Mouse (Mus musculus) liver, embryonic 13.5 days (tissue): Measurements from ENCODE around the gene 4931409K22Rik. TPM values are rescaled to one million over a fixed set of nuclear protein-coding genes. Genes with fewer than 3 reads are reported as not detected.

Experiments used
- ATAC-seq: fragments of 200-750 bp; cut with Nextera tagmentation; 2 replicates; pipeline ENCODE4 v1.8.0; 2017; ENCODE audit warnings: low read depth, mild to moderate bottlenecking, moderate number of reproducible peaks, moderate library complexity
- DNase-seq: peaks from one replicate; pipeline ENCODE4 v3.0.0; 2022
- H3K27ac ChIP-seq: fragments of 300-500 bp; sonication (generic); 2 replicates; pipeline ENCODE4 v1.5.1; 2015; ENCODE audit warnings: moderate library complexity, mild to moderate bottlenecking, inconsistent platforms
- H3K27me3 ChIP-seq: fragments of 300-500 bp; sonication (generic); 2 replicates; pipeline ENCODE4 v1.6.1; 2015; ENCODE audit warnings: mild to moderate bottlenecking, inconsistent platforms
- H3K36me3 ChIP-seq: fragments of 300-500 bp; sonication (generic); 2 replicates; pipeline ENCODE4 v1.6.1; 2015; ENCODE audit warnings: mild to moderate bottlenecking, inconsistent platforms
- H3K4me1 ChIP-seq: fragments of 300-500 bp; sonication (generic); replicated peaks from 2 replicates; pipeline ENCODE4 v1.6.1; 2015; ENCODE audit warnings: inconsistent platforms
- H3K4me2 ChIP-seq: fragments of 300-500 bp; sonication (generic); 2 replicates; pipeline ENCODE4 v1.6.1; 2015; ENCODE audit warnings: inconsistent platforms, mild to moderate bottlenecking, moderate library complexity
- H3K4me3 ChIP-seq: fragments of 300-500 bp; sonication (generic); replicated peaks from 2 replicates; pipeline ENCODE4 v1.5.1; 2015; ENCODE audit warnings: mild to moderate bottlenecking, inconsistent platforms
- H3K9ac ChIP-seq: fragments of 300-500 bp; sonication (generic); 2 replicates; pipeline ENCODE4 v1.6.1; 2015; ENCODE audit warnings: mild to moderate bottlenecking, inconsistent platforms
- H3K9me3 ChIP-seq: fragments of 300-500 bp; sonication (generic); replicated peaks from 2 replicates; pipeline ENCODE4 v1.6.1; 2016; ENCODE audit warnings: inconsistent platforms
- WGBS: fragments of 180-500 bp; shearing (Covaris S2); methylation state at CpG from one replicate; pipeline ENCODE4 v1.1.7; 2015; ENCODE audit not compliant: insufficient replicate concordance; 5-methylcytosine and 5-hydroxymethylcytosine counted together
- polyA plus RNA-seq: library from polyadenylated mRNA; unstranded; fragments of >200 nt; fragmentation: Nextera tagmentation; extraction: Ambion mirVana; gene quantifications from 2 replicates; pipeline ENCODE4 v1.2.1, GENCODE M21; 2015

Gene 4931409K22Rik
- polyA plus RNA-seq, 1 experiment from 2014 or later, result not detected

DNA sequence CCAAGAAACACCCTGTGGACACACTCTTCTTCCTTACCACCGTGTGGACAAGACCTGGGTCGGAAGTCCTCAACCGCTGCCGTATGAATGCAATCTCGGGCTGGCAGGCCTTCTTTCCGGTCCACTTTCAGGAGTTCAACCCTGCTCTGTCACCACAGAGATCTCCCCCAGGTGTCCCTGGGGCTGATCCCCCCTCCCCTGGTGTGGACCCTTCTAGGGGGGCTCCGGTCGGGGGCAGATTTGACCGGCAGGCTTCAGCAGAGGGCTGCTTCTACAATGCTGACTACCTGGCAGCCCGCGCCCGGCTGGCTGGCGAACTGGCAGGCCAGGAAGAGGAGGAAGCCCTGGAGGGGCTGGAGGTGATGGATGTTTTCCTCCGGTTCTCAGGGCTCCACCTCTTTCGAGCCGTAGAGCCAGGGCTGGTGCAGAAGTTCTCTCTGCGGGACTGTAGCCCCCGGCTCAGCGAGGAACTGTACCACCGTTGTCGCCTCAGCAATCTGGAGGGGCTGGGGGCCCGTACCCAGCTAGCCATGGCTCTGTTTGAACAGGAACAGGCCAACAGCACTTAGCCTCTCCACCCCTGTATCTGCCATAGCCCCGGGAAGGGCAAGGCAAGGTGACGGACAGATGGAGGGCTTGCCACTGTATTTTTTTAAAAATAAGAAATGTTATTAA lies 35.3 kb upstream of the 4931409K22Rik start:
- DNase-seq (no peak), ATAC-seq (no peak)
- Histone ChIP-seq H3K36me3 (peaks cover 28% of the 10 kb centered on the region), H3K4me1 (peaks cover 48% of the 10 kb centered on the region), H3K9me3 (no peaks in the 10 kb centered on the region), H3K4me2 (peak overlapping the region; percentile 58), H3K27me3 (peaks cover 48% of the 10 kb centered on the region), H3K9ac (peak overlapping the region; percentile 45; the same call in 1 of the 2 replicates), H3K4me3 (peak overlapping the region; percentile 34), H3K27ac (peak overlapping the region; percentile 50; the same call in 1 of the 2 replicates)
- WGBS, result 25% methylated on average over 24 of the region's 24 CpGs

DNA sequence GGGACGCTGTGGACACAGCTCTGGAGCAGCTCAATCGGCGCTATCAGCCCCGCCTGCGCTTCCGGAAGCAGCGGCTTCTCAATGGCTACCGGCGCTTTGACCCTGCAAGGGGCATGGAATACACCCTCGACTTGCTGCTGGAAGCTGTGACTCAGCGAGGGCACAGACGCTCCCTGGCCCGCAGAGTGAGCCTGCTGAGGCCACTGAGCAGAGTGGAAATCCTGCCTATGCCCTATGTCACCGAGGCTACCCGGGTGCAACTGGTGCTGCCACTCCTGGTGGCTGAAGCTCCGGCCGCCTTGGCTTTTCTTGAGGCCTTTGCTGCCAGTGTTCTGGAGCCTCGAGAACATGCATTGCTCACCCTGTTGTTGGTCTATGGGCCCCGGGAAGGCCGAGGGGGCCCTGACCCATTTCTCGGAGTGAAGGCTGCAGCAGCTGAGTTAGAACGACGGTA lies 34.7 kb upstream of the 4931409K22Rik start:
- DNase-seq, result no peak
- 0 out of 2 replicates have a peak, but pooled peaks have one; percentile 4 for ATAC-seq
- H3K27ac ChIP-seq, result peak overlapping the region; percentile 50
- H3K4me2 ChIP-seq, result peak overlapping the region; percentile 58
- H3K36me3 ChIP-seq, result peaks cover 28% of the 10 kb centered on the region
- no peaks in the 10 kb centered on the region for H3K9me3 ChIP-seq
- H3K27me3 ChIP-seq, result peaks cover 42% of the 10 kb centered on the region
- WGBS, result 9% methylated on average over 23 of the region's 23 CpGs
- H3K4me3 ChIP-seq, result peak overlapping the region; percentile 34
- H3K4me1 ChIP-seq, result peaks cover 49% of the 10 kb centered on the region
- peak overlapping the region; percentile 45 for H3K9ac ChIP-seq

DNA sequence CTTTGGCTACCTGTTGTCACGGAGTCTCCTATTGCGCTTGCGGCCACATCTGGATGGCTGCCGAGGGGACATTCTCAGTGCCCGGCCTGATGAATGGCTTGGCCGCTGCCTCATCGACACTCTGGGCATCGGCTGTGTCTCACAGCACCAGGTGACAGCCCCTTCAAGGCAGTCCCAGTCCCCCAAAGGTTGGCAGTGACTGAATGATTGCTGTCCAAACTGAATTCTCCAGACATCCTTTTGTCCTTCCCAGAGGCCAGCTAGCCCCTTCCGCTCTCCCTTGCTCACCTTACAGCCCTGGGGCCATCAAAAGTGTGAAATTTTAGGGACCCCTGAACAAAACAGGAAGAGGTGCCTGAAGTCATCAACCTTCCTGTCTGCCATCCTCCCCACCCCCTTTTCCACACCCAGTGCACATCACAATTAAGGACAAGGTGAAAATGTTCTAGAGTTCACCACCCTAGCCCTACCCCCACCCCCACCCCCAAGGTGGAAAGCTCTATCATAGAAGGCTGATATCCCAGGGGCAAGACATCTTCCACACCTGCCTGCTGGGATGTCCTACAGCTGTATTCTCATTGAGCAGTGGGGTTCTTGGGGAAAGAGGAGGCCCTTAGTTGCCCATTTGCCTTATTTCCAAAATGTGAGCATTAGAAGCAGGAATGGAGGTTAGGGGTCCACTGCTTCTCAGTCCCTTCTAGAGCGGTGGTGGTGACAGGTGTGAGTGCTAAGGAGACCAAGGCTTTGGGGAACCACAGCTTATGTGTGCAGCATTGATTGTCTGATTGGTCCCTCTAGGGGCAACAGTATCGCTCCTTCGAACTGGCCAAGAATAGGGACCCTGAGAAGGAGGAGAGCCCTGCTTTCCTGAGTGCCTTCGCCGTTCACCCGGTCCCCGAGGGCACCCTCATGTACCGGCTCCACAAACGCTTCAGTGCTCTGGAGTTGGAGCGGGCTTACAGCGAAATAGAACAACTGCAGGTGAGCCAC lies 33.2 kb upstream of the 4931409K22Rik start:
- no peak overlapping the region for H3K4me2 ChIP-seq
- H3K9me3 ChIP-seq, result no peaks in the 10 kb centered on the region
- H3K9ac ChIP-seq, result no peak overlapping the region
- H3K27ac ChIP-seq, result no peak overlapping the region
- peaks cover 28% of the 10 kb centered on the region for H3K36me3 ChIP-seq
- peaks cover 34% of the 10 kb centered on the region for H3K27me3 ChIP-seq
- H3K4me1 ChIP-seq, result peaks cover 55% of the 10 kb centered on the region
- no peak overlapping the region for H3K4me3 ChIP-seq
- no peak for ATAC-seq
- 91% methylated on average over 20 of the region's 20 CpGs for WGBS
- DNase-seq, result no peak

DNA sequence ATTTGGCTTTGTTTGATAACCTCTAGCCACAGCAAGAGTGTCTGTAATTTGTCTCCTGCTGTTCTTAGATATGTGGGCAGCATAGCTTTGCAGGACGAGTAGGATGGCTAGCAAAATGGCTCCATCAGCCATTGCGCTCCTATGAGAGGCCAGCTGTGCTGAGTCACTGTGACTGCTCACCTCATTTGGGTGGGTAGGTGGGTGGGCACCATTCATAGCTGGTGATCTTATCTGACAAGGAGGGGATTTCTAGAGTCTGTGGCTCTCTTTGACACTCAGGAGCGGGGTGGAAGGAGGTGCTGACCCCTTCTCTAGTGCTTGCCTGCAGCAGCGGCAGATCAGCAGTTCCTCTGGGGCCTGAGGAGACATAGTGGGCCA lies 30.6 kb upstream of the 4931409K22Rik start:
- Histone ChIP-seq H3K27me3 (peaks cover 13% of the 10 kb centered on the region), H3K4me1 (peaks cover 49% of the 10 kb centered on the region), H3K36me3 (peaks cover 28% of the 10 kb centered on the region), H3K4me3 (peak overlapping the region; percentile 93), H3K9me3 (no peaks in the 10 kb centered on the region), H3K9ac (peak overlapping the region; percentile 87), H3K27ac (peak overlapping the region; percentile 79), H3K4me2 (peak overlapping the region; percentile 83)
- 9% methylated on average over 4 of the region's 4 CpGs for WGBS
- no peak for DNase-seq
- ATAC-seq, result peak; percentile 60

DNA sequence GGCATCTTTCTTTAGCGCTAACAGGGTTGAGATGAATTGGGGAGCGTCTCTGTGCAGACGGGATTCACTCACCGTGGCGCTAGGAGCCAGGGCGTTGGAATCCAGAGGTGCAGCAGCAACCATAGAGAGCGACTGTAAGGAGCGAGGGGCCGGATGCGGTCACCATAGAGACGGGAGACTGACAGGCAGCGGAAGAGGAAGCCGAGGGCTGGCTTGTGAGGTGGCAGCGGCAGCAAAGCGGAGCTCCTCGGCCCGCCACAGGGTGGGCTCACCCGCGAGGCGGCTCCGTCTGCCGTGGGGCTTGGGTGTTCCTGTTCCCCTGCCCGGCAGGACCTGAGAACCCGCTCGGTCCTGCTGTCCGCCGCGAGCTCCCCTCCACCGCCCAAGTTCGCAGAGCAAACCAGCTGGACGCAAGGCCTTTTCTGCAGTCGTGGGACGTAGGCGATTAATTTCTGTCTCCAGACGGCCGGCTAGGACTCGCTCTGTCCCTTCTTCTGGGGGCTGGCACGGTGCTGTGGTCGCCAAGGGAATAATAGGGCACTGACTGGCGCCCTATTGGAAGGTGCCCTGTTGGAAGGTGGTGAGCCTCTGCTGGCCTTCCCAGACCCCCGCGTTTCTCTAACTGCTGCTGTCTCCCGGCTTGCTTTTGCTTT lies 30.1 kb upstream of the 4931409K22Rik start, which contains the start of gene Chpf2:
Chpf2 (plus strand) TSS at position 195 of the 653 bp plus-strand sequence.
- peak; percentile 87 for ATAC-seq
- Histone ChIP-seq H3K4me3 (peak within 1 kb of the TSS; percentile 93), H3K4me1 (peaks cover 43% of the 10 kb centered on the region), H3K9ac (peak within 1 kb of the TSS; percentile 87), H3K36me3 (peaks cover 28% of the 10 kb centered on the region), H3K4me2 (peak within 1 kb of the TSS; percentile 83), H3K9me3 (no peaks in the 10 kb centered on the region), H3K27ac (peak within 1 kb of the TSS; percentile 79), H3K27me3 (peaks cover 8% of the 10 kb centered on the region)
- under 1% methylated on average over 43 of the region's 43 CpGs for WGBS
- peak; percentile 68 for DNase-seq

DNA sequence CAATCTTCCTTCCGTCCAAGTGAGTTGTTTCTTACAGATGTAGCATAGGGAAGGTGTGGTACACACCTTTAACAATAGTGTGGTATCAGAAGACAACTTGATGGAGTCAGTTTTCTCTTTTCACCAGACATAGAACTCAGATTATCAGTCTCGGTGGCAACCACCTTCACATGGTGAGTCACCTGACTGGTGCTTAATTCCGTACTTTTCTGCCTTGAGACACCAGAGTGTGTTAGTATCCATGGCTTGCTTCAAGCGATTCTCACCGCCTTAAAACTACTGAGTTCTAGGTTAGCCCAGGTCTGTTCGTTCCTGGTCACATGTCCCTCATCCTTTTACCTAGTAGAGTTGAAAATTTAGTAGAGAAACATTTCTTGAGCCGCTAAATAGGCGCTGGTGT lies 29.5 kb upstream of the 4931409K22Rik start:
- no peak for DNase-seq
- H3K9ac ChIP-seq, result peak overlapping the region; percentile 87
- 14% methylated on average over 8 of the region's 8 CpGs for WGBS
- no peaks in the 10 kb centered on the region for H3K9me3 ChIP-seq
- peak overlapping the region; percentile 83 for H3K4me2 ChIP-seq
- ATAC-seq, result peak; percentile 7; the same call in 1 of the 2 replicates
- peaks cover 2% of the 10 kb centered on the region for H3K27me3 ChIP-seq
- H3K27ac ChIP-seq, result no peak overlapping the region
- peaks cover 38% of the 10 kb centered on the region for H3K4me1 ChIP-seq
- H3K36me3 ChIP-seq, result peaks cover 26% of the 10 kb centered on the region
- H3K4me3 ChIP-seq, result peak overlapping the region; percentile 93

DNA sequence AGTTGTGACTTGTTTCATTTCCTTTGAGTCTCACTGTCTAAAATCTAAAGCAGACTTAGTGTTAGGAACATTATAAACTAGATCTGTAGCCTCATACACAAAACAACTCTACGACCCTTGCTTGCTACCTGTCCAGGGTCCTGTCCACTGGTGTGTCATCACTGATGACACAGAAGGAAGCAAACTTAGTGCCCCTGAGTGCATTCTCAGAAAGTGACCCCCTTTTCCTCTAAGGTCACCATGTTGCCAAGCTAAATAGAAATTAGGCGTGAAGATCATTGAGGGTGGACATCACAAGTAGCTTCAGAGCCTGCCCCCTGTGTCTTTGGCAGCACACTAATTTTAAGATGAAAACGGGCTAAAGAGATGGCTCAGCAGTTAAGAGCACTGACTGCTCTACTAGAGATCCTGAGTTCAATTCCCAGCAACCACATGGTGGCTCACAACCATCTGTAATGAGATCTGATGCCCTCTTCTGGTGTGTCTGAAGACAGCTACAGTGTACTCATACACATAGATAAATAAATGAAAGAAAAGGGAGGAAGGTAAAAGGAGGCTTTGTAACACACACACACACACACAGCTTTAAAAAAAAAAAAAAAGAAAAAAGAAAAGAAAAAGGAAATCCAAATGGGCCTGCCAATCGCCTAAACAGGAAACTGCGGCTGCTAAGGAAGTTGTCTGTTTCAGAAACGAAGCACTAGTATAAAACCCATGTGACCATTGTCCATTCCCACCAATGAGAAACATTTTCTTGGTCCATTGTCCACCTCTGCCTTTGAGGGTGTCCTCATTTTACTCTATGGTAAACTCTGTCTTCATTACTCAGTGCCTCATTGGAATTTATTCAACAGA lies 21.7 kb upstream of the 4931409K22Rik start:
- Histone ChIP-seq H3K27me3 (no peaks in the 10 kb centered on the region), H3K4me1 (peaks cover 29% of the 10 kb centered on the region), H3K36me3 (peaks cover 24% of the 10 kb centered on the region), H3K27ac (peak overlapping the region; percentile 83), H3K9me3 (no peaks in the 10 kb centered on the region), H3K4me2 (peak overlapping the region; percentile 95), H3K4me3 (peak overlapping the region; percentile 81), H3K9ac (peak overlapping the region; percentile 78)
- ATAC-seq (no peak), DNase-seq (no peak)
- WGBS, result 30% methylated on average over 6 of the region's 6 CpGs

DNA sequence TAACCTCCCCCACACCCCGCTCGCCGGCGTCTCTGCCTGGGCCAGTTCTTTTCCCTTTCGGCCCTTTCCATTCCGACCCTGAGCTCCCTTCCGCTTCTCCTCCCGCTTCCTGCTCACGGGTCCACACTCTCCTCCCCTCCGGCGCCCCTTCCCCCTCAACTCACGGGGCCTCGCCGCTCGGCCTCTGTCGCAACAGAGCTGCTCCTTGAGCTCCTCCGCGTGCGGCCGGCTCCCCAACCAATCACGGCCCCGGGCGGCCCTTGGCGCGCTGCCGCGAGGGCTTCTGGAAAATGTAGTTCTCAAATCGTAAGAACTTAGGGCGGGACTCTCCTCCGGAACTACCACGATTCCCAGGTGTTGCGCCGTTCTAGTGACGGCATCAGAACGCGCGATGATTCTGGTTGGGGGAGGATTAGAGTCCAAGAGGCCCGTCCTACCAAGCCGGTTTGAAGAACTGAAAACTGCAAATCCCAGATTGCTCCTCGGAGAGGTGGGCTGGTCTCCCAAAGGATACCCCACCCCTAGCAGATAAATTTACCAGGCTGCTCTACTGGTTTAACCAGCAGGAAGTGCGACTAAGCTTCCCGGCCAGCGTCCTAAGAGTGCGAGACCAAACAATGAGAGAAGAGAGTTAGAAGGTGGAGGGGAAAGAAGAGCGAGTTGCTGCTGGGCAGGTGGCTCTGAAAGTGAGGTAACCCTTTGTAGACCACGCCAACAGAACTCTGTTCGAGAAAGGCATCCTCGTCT lies 20.7 kb upstream of the 4931409K22Rik start, which contains the start of gene Abcf2:
Abcf2 (minus strand) TSS at position 285 of the 747 bp plus-strand sequence.
- Histone ChIP-seq H3K9me3 (no peaks in the 10 kb centered on the region), H3K4me3 (peak within 1 kb of the TSS; percentile 81), H3K9ac (peak within 1 kb of the TSS; percentile 92), H3K27me3 (no peaks in the 10 kb centered on the region), H3K4me2 (peak within 1 kb of the TSS; percentile 95), H3K36me3 (peaks cover 33% of the 10 kb centered on the region), H3K27ac (peak within 1 kb of the TSS; percentile 83), H3K4me1 (peaks cover 29% of the 10 kb centered on the region)
- under 1% methylated on average over 48 of the region's 48 CpGs for WGBS
- DNase-seq (peak; percentile 97), ATAC-seq (peak; percentile 95)

DNA sequence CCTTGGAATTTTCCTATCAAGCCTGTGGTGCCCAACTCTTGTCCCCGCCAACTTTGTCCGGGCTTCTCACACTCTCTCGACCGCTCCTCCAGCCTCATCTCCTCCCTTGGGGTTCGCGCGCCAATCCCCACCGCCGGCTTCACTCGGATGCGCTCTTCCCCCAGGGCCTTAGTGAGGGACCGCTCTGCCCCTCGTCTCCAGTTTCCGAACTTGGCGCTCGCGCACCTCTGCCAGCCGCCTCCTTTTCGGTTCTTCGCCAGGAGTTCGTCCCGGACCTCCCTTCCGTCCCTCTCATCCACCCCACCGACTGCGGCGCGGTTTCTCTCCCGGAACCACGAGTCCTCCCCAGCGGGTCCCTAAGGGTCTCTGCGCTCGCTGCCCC lies 20.2 kb upstream of the 4931409K22Rik start:
- Histone ChIP-seq H3K9ac (peak overlapping the region; percentile 92), H3K4me3 (peak overlapping the region; percentile 81), H3K27ac (peak overlapping the region; percentile 65), H3K4me2 (peak overlapping the region; percentile 95), H3K4me1 (peaks cover 29% of the 10 kb centered on the region), H3K36me3 (peaks cover 39% of the 10 kb centered on the region), H3K9me3 (no peaks in the 10 kb centered on the region), H3K27me3 (no peaks in the 10 kb centered on the region)
- no peak for DNase-seq
- under 1% methylated on average over 32 of the region's 32 CpGs for WGBS
- ATAC-seq, result peak; percentile 22
